Mouse (Mus musculus) bone marrow, adult 2 months (tissue): ENCODE data around the gene Olfr123. TPM values are rescaled to one million over a fixed set of nuclear protein-coding genes. Genes with fewer than 3 reads are reported as not detected.

ENCODE experiments used
- H3K27ac ChIP-seq: fragments of 200-500 bp; 2 replicates; pipeline ENCODE4 v1.5.1; 2012; ENCODE audit warnings: low read depth, mild to moderate bottlenecking, control low read depth, inconsistent platforms, low read length; ENCODE audit not compliant: control insufficient read depth, poor library complexity, insufficient read depth
- H3K4me1 ChIP-seq: fragments of 200-500 bp; 2 replicates; pipeline ENCODE4 v1.6.1; 2011; ENCODE audit warnings: low read length; ENCODE audit not compliant: control insufficient read depth, insufficient read depth
- H3K4me3 ChIP-seq: fragments of 200-500 bp; replicated peaks from 2 replicates; pipeline ENCODE3; 2011; ENCODE audit warnings: mild to moderate bottlenecking, low read depth, low read length, control low read depth; ENCODE audit not compliant: control insufficient read depth
- CTCF ChIP-seq: fragments of 200-500 bp; IDR thresholded peaks from 2 replicates; pipeline ENCODE4 v1.5.1; 2011; ENCODE audit warnings: low read length, control low read depth; ENCODE audit not compliant: control insufficient read depth, insufficient read depth
- POLR2A ChIP-seq: fragments of 200-500 bp; IDR thresholded peaks from 2 replicates; pipeline ENCODE4 v1.6.1; 2011; ENCODE audit warnings: low read depth, mild to moderate bottlenecking, control low read depth, low read length, borderline replicate concordance; ENCODE audit not compliant: control insufficient read depth
- WGBS: fragments of 180-500 bp; shearing (Covaris S2); methylation state at CpG from one replicate; pipeline ENCODE4 v1.1.7; 2018; 5-methylcytosine and 5-hydroxymethylcytosine counted together
- polyA plus RNA-seq: library from polyadenylated mRNA; stranded (reverse); fragments of >200 nt; gene quantifications from 2 replicates; pipeline ENCODE4 v1.2.4, GENCODE M21; 2011; ENCODE audit warnings: low replicate concordance; ENCODE audit not compliant: missing spikeins, insufficient read depth, insufficient read length

Olfr123 gene
- not detected in 2 replicates for polyA plus RNA-seq

GRCm38 (mm10) chr17:37793229-37793628, at the start of gene Olfr123:
TSS of gene Olfr123 (plus strand) at chr17:37793529.
- no peak for TF ChIP-seq POLR2A
- no peak for TF ChIP-seq CTCF
- Histone ChIP-seq H3K4me1 (no peaks in the 10 kb centered on the region), H3K4me3 (no peak within 1 kb of the TSS), H3K27ac (no peak within 1 kb of the TSS)
- 86% methylated on average over 2 of the region's 2 CpGs for WGBS

DNA sequence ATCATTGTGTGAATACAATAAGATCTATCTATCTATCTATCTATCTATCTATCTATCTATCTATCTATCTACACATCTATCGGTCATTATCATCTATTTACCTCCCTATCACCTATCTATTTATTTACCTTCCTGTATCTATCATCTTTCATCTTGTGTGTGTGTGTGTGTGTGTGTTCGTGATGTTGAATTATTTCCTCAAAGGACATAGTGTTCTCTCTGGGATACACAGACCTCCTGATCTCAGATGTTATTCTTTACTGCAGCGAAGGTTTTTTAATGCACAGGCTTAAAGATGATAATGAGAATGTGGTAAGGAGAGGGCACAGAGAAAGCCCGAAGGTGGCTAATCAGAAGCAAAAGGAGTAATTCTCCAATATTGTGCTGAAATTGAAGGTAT, 25.0 kb upstream of the Olfr123 start, which contains the start of gene Olfr122:
Gene Olfr122 (plus strand): TSS at position 301 of the 400 bp plus-strand sequence.
- no peak within 1 kb of the TSS for H3K27ac ChIP-seq
- H3K4me3 ChIP-seq, result no peak within 1 kb of the TSS
- no peak for TF ChIP-seq POLR2A
- TF ChIP-seq CTCF, result no peak
- H3K4me1 ChIP-seq, result no peaks in the 10 kb centered on the region
- 67% methylated on average over 4 of the region's 4 CpGs for WGBS

DNA sequence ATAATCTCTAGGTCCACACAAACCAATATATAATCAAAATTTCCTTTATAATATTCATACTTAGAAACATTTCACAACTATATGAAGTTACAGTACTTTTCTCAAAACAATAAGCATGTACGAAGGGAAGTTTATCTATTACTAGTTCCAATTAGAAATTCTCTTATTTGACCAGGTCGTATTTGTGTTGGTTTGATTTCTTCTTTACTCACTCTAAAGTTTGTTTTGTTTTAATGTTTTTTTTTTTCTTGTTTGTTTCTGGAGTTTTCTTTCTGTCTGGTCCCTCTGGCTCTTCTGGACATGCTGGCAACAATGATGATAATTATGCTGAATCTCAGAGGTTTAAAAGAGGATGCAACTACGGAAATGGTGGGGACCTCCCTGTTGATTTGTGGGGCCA, 6.3 kb downstream of the Olfr123 start, which contains the start of gene Olfr124:
Gene Olfr124 (plus strand): TSS at position 301 of the 400 bp plus-strand sequence.
- 79% methylated on average over 3 of the region's 3 CpGs for WGBS
- Histone ChIP-seq H3K27ac (no peak within 1 kb of the TSS), H3K4me3 (no peak within 1 kb of the TSS), H3K4me1 (no peaks in the 10 kb centered on the region)
- TF ChIP-seq CTCF, result no peak
- TF ChIP-seq POLR2A, result no peak

DNA sequence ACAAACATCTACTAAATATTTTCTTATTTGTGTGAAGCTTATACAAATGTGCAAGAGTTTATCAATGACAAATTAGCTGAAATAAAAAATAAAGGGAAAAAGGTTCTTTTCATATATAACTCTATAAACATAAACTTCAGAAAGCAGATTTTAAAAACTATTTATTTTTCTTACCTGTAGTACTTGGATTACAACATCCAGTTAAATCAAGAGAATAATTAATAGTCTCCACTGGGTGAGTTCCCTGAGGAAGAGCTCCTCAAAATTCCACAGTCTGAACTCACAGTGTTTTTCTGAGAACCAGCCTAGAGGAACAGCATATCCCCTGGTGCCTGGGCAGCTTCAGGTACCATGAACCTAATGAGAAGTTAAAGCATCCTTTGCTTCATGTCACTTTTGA, 39.3 kb downstream of the Olfr123 start, which contains the start of gene Olfr125:
Gene Olfr125 (plus strand): TSS at position 301 of the 400 bp plus-strand sequence.
- Histone ChIP-seq H3K27ac (no peak within 1 kb of the TSS), H3K4me3 (no peak within 1 kb of the TSS), H3K4me1 (no peaks in the 10 kb centered on the region)
- TF ChIP-seq POLR2A, result no peak

DNA sequence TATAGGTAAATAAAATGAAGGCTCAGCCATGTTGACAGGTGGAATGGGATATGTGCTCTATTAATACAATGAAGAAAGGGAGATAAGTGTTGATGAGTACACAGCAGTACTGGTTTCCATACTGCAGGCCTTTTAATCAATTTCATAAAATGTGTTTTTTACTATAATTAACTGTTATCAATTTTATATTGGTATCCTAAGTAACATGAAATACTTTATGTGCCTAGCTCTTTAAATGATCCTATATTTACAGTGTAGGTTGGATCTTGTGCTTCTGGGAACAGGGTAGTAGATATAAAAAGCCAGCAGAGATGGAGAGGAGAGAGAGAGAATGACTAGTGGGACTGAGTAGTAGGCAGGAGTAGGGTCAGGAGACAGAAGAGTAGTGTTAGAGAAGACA, 53.9 kb downstream of the Olfr123 start, which contains the start of gene Olfr126:
Gene Olfr126 (plus strand): TSS at position 301 of the 400 bp plus-strand sequence.
- H3K4me3 ChIP-seq, result no peak within 1 kb of the TSS
- TF ChIP-seq POLR2A (no peak), CTCF (no peak)
- no peak within 1 kb of the TSS for H3K27ac ChIP-seq
- no peaks in the 10 kb centered on the region for H3K4me1 ChIP-seq

Other genes with a start within 250 kb of the Olfr123 start
- not detected in 2 replicates for gene Olfr112, start 224.1 kb upstream of the Olfr123 start, polyA plus RNA-seq
- gene Olfr113, start 215.9 kb upstream of the Olfr123 start, polyA plus RNA-seq, result not detected in 2 replicates
- gene Olfr114, start 200.8 kb upstream of the Olfr123 start, polyA plus RNA-seq, result not detected in 2 replicates
- not detected in 2 replicates for gene Olfr115, start 166.4 kb upstream of the Olfr123 start, polyA plus RNA-seq
- not detected in 2 replicates for gene Olfr116, start 166.3 kb upstream of the Olfr123 start, polyA plus RNA-seq
- gene Olfr117, start 129.7 kb upstream of the Olfr123 start, polyA plus RNA-seq, result not detected in 2 replicates
- not detected in 2 replicates for gene Olfr118, start 126.5 kb upstream of the Olfr123 start, polyA plus RNA-seq
- gene Olfr119, start 97.0 kb upstream of the Olfr123 start, polyA plus RNA-seq, result not detected in 2 replicates
- not detected in 2 replicates for gene Olfr120, start 71.7 kb upstream of the Olfr123 start, polyA plus RNA-seq
- gene Olfr121, start 44.7 kb upstream of the Olfr123 start, polyA plus RNA-seq, result not detected in 2 replicates
- not detected in 2 replicates for gene Olfr122, start 24.9 kb upstream of the Olfr123 start, polyA plus RNA-seq
- gene Olfr124, start 6.4 kb downstream of the Olfr123 start, polyA plus RNA-seq, result not detected in 2 replicates
- gene Olfr125, start 39.4 kb downstream of the Olfr123 start, polyA plus RNA-seq, result not detected in 2 replicates
- not detected in 2 replicates for gene Olfr126, start 54.0 kb downstream of the Olfr123 start, polyA plus RNA-seq
- gene Olfr127, start 106.9 kb downstream of the Olfr123 start, polyA plus RNA-seq, result not detected in 2 replicates
- gene Olfr128, start 127.0 kb downstream of the Olfr123 start, polyA plus RNA-seq, result 0.27 TPM in 1 of 2 replicates, not detected in the other
- not detected in 2 replicates for gene Olfr761, start 159.6 kb downstream of the Olfr123 start, polyA plus RNA-seq